Mouse (Mus musculus): Measurements from ENCODE around the gene Ugp2.

GRCm38 (mm10) chr11:21403877-21404276 lies 32.9 kb upstream of the Ugp2 start:
- TF ChIP-seq CTCF (conservative IDR thresholded peaks at IDR 0.05; ENCODE audit: insufficient read depth, insufficient read length, low read depth, low read length) = no peak
- TF ChIP-seq POLR2A (IDR thresholded peaks at IDR 0.05; ENCODE audit: low read depth, low read length) = no peak

All from kidney, adult 2 months (tissue).